ENCODE assay signal across 8 mouse cellular contexts in the genomic region with DNA sequence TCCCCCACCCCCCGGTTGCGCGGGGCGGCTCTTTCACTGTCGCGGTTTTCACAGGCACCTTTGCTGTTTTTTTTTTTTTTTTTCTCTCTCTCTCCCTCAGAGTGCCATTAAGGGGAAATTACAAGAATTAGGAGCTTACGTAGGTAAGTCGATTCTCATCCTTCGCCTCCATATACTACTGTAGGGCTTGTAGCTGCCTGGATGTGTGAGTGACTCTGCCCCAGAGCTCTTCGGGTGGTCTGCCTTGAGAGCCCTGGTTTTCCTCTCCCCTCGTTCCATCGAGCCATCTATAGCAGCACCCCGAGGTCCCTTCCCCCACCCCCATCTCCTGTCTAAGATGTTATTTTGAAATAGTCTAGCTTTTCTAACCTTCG. TPM values are rescaled to one million over a fixed set of nuclear protein-coding genes. Genes with fewer than 3 reads are reported as not detected.
DNase-seq lines count a peak whose midpoint lies in the region; ATAC-seq and TF ChIP-seq lines count a peak whose summit lies in the region.

No protein-coding gene starts in this region.

- peak; percentile 60 for ATAC-seq in hindbrain, embryonic 16.5 days
- peak; percentile 56 for ATAC-seq in midbrain, embryonic 11.5 days (ENCODE audit: low FRiP score)

- TF ChIP-seq CTCF in heart, adult 2 months (IDR thresholded peaks at IDR 0.05) = no peak

- TF ChIP-seq EP300 in heart, adult 2 months (IDR thresholded peaks at IDR 0.05; ENCODE audit: insufficient read depth, low read depth, low read length) = no peak

- H3K9me3 ChIP-seq in hindbrain, embryonic 16.5 days (ENCODE audit: control insufficient read depth, low read length) = no peaks in the 10 kb centered on the region
- H3K9me3 ChIP-seq in midbrain, embryonic 11.5 days (ENCODE audit: control insufficient read depth, low read length) = no peaks in the 10 kb centered on the region

- no peak for TF ChIP-seq POLR2A in heart, adult 2 months (IDR thresholded peaks at IDR 0.05; ENCODE audit: insufficient read depth, low read depth, low read length)

- H3K4me3 ChIP-seq in heart, adult 2 months = peak overlapping the region; percentile 91
- peak overlapping the region; percentile 97 for H3K4me3 ChIP-seq in hindbrain, embryonic 16.5 days (ENCODE audit: low read length)
- peak overlapping the region; percentile 91 for H3K4me3 ChIP-seq in midbrain, embryonic 11.5 days (ENCODE audit: low read depth, low read length)

- H3K9ac ChIP-seq in heart, adult 2 months (ENCODE audit: low read depth, low read length) = peak overlapping the region; percentile 91
- H3K9ac ChIP-seq in hindbrain, embryonic 16.5 days (ENCODE audit: low read depth, low read length) = peak overlapping the region; percentile 93
- peak overlapping the region; percentile 92 for H3K9ac ChIP-seq in midbrain, embryonic 11.5 days (ENCODE audit: low read length)

- peaks cover 26% of the 10 kb centered on the region for H3K36me3 ChIP-seq in heart, adult 2 months (ENCODE audit: control insufficient read depth, insufficient read depth, low read length)
- no peaks in the 10 kb centered on the region for H3K36me3 ChIP-seq in hindbrain, embryonic 16.5 days (ENCODE audit: control insufficient read depth, insufficient read depth, low read length)
- no peaks in the 10 kb centered on the region for H3K36me3 ChIP-seq in midbrain, embryonic 11.5 days (ENCODE audit: control insufficient read depth, insufficient read depth, low read length)

- peaks cover 5% of the 10 kb centered on the region for H3K4me1 ChIP-seq in heart, adult 2 months (ENCODE audit: control insufficient read depth, insufficient read depth, low read length)
- peaks cover 25% of the 10 kb centered on the region for H3K4me1 ChIP-seq in hindbrain, embryonic 16.5 days (ENCODE audit: control insufficient read depth, insufficient read depth, low read depth, low read length)
- H3K4me1 ChIP-seq in midbrain, embryonic 11.5 days (ENCODE audit: control insufficient read depth, insufficient read depth, low read length) = peaks cover 12% of the 10 kb centered on the region

- peak overlapping the region; percentile 93 for H3K27ac ChIP-seq in heart, adult 2 months
- H3K27ac ChIP-seq in hindbrain, embryonic 16.5 days (ENCODE audit: low read depth, low read length) = peak overlapping the region; percentile 95
- H3K27ac ChIP-seq in midbrain, embryonic 11.5 days (ENCODE audit: low read depth, low read length) = peak overlapping the region; percentile 82

- under 1% methylated on average over 13 of the region's 14 CpGs for WGBS in heart, adult 2 months
- under 1% methylated on average over 13 of the region's 14 CpGs for WGBS in hindbrain, embryonic 16.5 days
- WGBS in midbrain, embryonic 11.5 days = 2% methylated on average over 13 of the region's 14 CpGs

- H3K79me2 ChIP-seq in heart, adult 2 months (replicated peaks; ENCODE audit: control insufficient read depth, insufficient read depth, low read length) = 0 out of 2 replicates have a peak, but pooled peaks cover 3% of the 10 kb centered on the region

- peak overlapping the region; percentile 72 for H3K4me2 ChIP-seq in hindbrain, embryonic 16.5 days (ENCODE audit: low read length)
- peak overlapping the region; percentile 69 for H3K4me2 ChIP-seq in midbrain, embryonic 11.5 days

- DNase-seq in heart, adult 2 months = no peak
- DNase-seq in heart, postnatal 25 days (ENCODE audit: low spot score) = no peak
- DNase-seq in B cell, adult 2 months = peak; percentile 31 to 32
- peak; percentile 40 for DNase-seq in c-Kit-positive CD71-positive TER-119-positive erythroid progenitor cells, embryonic 14.5 days (ENCODE audit: low spot score)
- DNase-seq in midbrain, embryonic 11.5 days (ENCODE audit: low spot score, missing footprints) = no peak
- no peak for DNase-seq in ovary, postnatal 36 days (ENCODE audit: low spot score)
- no peak for DNase-seq in layer of hippocampus, adult 8-10 months (ENCODE audit: low spot score in 2 of 2)

- no peaks in the 10 kb centered on the region for H3K27me3 ChIP-seq in heart, adult 2 months (ENCODE audit: control insufficient read depth, insufficient read depth, low read length)
- H3K27me3 ChIP-seq in hindbrain, embryonic 16.5 days (replicated peaks; ENCODE audit: control insufficient read depth, insufficient read depth, low read length) = no peaks in the 10 kb centered on the region
- no peaks in the 10 kb centered on the region for H3K27me3 ChIP-seq in midbrain, embryonic 11.5 days (ENCODE audit: control insufficient read depth, insufficient read depth, low read length)

- intact Hi-C loops in heart, adult 2 months (cut with DNase I) = no loop called here
- intact Hi-C loops in heart, postnatal 25 days (cut with DNase I) = loop anchor here (5.0 kb wide), 1 partner anchor 75 kb away; no protein-coding TSS in a partner anchor

RNA-seq across cellular contexts. Expression of a gene that starts 0.6 kb away (rescaled TPM):
- 10 to 100 TPM; 59.6 to 60.1 TPM for total RNA-seq in heart, adult 2 months (2021)
- polyA plus RNA-seq in heart, adult 2 months (2012; rRNA removed) = 57.0 and 92.9 TPM in 2 replicates
- 10 to 100 TPM; 61.4 to 62.6 TPM for total RNA-seq in heart, postnatal 25 days (2021)
- 95.0 and 95.8 TPM in 2 replicates for polyA plus RNA-seq in hindbrain, embryonic 16.5 days (2015; fragmentation: Nextera tagmentation; extraction: Ambion mirVana)
- polyA plus RNA-seq in midbrain, embryonic 11.5 days (2014; fragmentation: Nextera tagmentation; extraction: Ambion mirVana) = 180 and 194 TPM in 2 replicates
- total RNA-seq in layer of hippocampus, adult 8-10 months (2022) = 100 to 1,000 TPM in 2 of 4 experiments, 10 to 100 TPM in 2; 96.6 to 114 (median 101) TPM

RNA-seq across cellular contexts. Expression of a gene that starts 10.2 kb away (rescaled TPM):
- 10 to 100 TPM; 29.1 to 29.3 TPM for total RNA-seq in heart, adult 2 months (2021)
- polyA plus RNA-seq in heart, adult 2 months (2012; rRNA removed) = 19.4 and 24.7 TPM in 2 replicates
- total RNA-seq in heart, postnatal 25 days (2021) = 10 to 100 TPM; 29.6 to 31.6 TPM
- polyA plus RNA-seq in hindbrain, embryonic 16.5 days (2015; fragmentation: Nextera tagmentation; extraction: Ambion mirVana) = 3.4 and 3.7 TPM in 2 replicates
- polyA plus RNA-seq in midbrain, embryonic 11.5 days (2014; fragmentation: Nextera tagmentation; extraction: Ambion mirVana) = 7.2 and 8.4 TPM in 2 replicates
- total RNA-seq in layer of hippocampus, adult 8-10 months (2022) = 1 to 10 TPM; 7.0 to 9.7 (median 9.4) TPM

Comparison
In these comparisons a context has a peak if more than half of its experiments do, and no peak if none do; other contexts are left out.
1. DNase-seq: peak in B cell, adult 2 months (2 of 2) and c-Kit-positive CD71-positive TER-119-positive erythroid progenitor cells, embryonic 14.5 days (single experiment); none in heart, adult 2 months (0 of 2), heart, postnatal 25 days (single experiment), midbrain, embryonic 11.5 days (single experiment), ovary, postnatal 36 days (single experiment) and layer of hippocampus, adult 8-10 months (0 of 2).
2. Peak in every context shown above with its lines, with median percentiles within 50 percentile points of each other: H3K27ac ChIP-seq, H3K4me3 ChIP-seq and H3K9ac ChIP-seq.